Mouse (Mus musculus) left cerebral cortex, adult 8-10 months (tissue): ENCODE data around the gene Htr6. TPM values are rescaled to one million over a fixed set of nuclear protein-coding genes. Genes with fewer than 3 reads are reported as not detected.

Source experiments
- total RNA-seq, 4 experiments: library from RNA; stranded (reverse); gene quantifications; 2 replicates each; pipeline ENCODE4 v1.2.4; 2022

Gene Htr6
- total RNA-seq, 4 experiments from 2014 or later = 6.2 to 8.0 (median 7.4) TPM

Other genes starting within 250 kb of the Htr6 start
- 1 to 10 TPM; 1.8 to 4.8 (median 3.0) TPM for gene Pla2g5, start 212.1 kb downstream of the Htr6 start, total RNA-seq
- gene Gm13030, start 201.6 kb downstream of the Htr6 start, total RNA-seq = not detected
- gene Pla2g2e, start 197.6 kb downstream of the Htr6 start, total RNA-seq = not detected
- gene Otud3, start 161.6 kb downstream of the Htr6 start, total RNA-seq = 10 to 100 TPM; 11.8 to 16.6 (median 15.9) TPM
- not detected for gene Rnf186, start 108.5 kb downstream of the Htr6 start, total RNA-seq
- 1 to 10 TPM; 2.3 to 3.6 (median 3.5) TPM for gene Tmco4, start 102.7 kb downstream of the Htr6 start, total RNA-seq
- 10 to 100 TPM; 52.1 to 64.5 (median 55.5) TPM for gene Nbl1, start 17.4 kb upstream of the Htr6 start, total RNA-seq
- 100 to 1,000 TPM; 182 to 221 (median 192) TPM for gene Minos1, start 55.5 kb upstream of the Htr6 start, total RNA-seq
- gene Capzb, start 117.3 kb upstream of the Htr6 start, total RNA-seq = 100 to 1,000 TPM; 310 to 345 (median 321) TPM
- 10 to 100 TPM; 12.3 to 18.9 (median 14.4) TPM for gene Pqlc2, start 235.1 kb upstream of the Htr6 start, total RNA-seq
- gene Akr7a5, start 235.2 kb upstream of the Htr6 start, total RNA-seq = 10 to 100 TPM; 20.4 to 29.5 (median 26.9) TPM